Mouse (Mus musculus): ENCODE measurements around the gene Olfr1333.
"Not testable (repeated sequence)": the region's sequence is repeated elsewhere in the genome, so short reads cannot be mapped to it uniquely, and the experiment has no call there.

Gene Olfr1333

GRCm38 (mm10) chr4:118836179-118836578, at the start of gene Olfr1333:
TSS of gene Olfr1333 (minus strand) at chr4:118836279.
- in situ Hi-C loops (cut with MboI, MseI): no loop called here

- in situ Hi-C loops (cut with MboI, MseI): no loop called here
Observed at GRCm38 (mm10) chr4:118867566-118867965, 31.5 kb upstream of the Olfr1333 start.

GRCm38 (mm10) chr4:118864349-118864748, 28.3 kb upstream of the Olfr1333 start, which contains the start of gene Olfr1331:
TSS of gene Olfr1331 (plus strand) at chr4:118864649.
- in situ Hi-C loops (cut with MboI, MseI): no loop called here

- in situ Hi-C loops (cut with MboI, MseI): no loop called here
Observed at GRCm38 (mm10) chr4:118862704-118863103, 26.6 kb upstream of the Olfr1333 start.

GRCm38 (mm10) chr4:118861791-118862190, 25.7 kb upstream of the Olfr1333 start:
- in situ Hi-C loops (cut with MboI, MseI): no loop called here

GRCm38 (mm10) chr4:118818921-118819320, 17.2 kb downstream of the Olfr1333 start:
- in situ Hi-C loops (cut with MboI, MseI): loop anchor here (10.0 kb wide), 1 partner anchor 1024 kb away; no protein-coding TSS in a partner anchor

GRCm38 (mm10) chr4:118809844-118810243, 26.2 kb downstream of the Olfr1333 start, which contains the start of gene Olfr1335:
TSS of gene Olfr1335 (minus strand) at chr4:118809944.
- in situ Hi-C loops (cut with MboI, MseI): loop anchor here (10.0 kb wide), 1 partner anchor 1015 kb away; no protein-coding TSS in a partner anchor

- in situ Hi-C loops (cut with MboI, MseI): not testable (repeated sequence)
Observed at GRCm38 (mm10) chr4:118792796-118793195, 43.3 kb downstream of the Olfr1333 start.

GRCm38 (mm10) chr4:118782486-118782885, 53.6 kb downstream of the Olfr1333 start, which contains the start of gene Olfr1337:
TSS of gene Olfr1337 (minus strand) at chr4:118782586.
- in situ Hi-C loops (cut with MboI, MseI): no loop called here

Data from regulatory T cell (primary cell).